Mouse (Mus musculus): ENCODE data around the gene Patz1. TPM values are rescaled to one million over a fixed set of nuclear protein-coding genes. Genes with fewer than 3 reads are reported as not detected.
A peak's percentile ranks its signal among the peaks of the same experiment; 100 is the strongest.

The Patz1 gene
- polyA plus RNA-seq, 1 experiment: 36.3 TPM

DNA sequence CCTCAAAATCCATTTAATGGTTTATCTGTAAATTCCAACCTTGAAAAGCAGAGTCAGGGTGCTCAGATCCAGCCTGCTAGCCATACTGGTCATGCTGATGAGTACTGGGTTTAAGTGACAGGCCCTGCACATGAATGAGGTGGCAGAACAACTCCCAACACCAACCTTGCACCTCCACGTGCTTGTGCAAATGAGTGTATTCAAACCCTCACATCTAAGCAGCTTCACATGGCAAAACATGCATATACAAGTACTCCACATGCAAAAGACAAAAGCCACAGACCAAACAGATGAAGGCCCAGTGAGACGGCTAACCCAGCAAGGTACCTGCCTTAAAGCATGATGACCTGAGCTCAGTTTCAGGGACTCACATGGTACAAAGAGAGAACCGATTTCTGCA, 2.7 kb upstream of the Patz1 start:
- H3K4me1 ChIP-seq (ENCODE audit: control insufficient read depth, insufficient read depth, low read length): peaks cover 9% of the 10 kb centered on the region; the same call in 1 of the 2 replicates

DNA sequence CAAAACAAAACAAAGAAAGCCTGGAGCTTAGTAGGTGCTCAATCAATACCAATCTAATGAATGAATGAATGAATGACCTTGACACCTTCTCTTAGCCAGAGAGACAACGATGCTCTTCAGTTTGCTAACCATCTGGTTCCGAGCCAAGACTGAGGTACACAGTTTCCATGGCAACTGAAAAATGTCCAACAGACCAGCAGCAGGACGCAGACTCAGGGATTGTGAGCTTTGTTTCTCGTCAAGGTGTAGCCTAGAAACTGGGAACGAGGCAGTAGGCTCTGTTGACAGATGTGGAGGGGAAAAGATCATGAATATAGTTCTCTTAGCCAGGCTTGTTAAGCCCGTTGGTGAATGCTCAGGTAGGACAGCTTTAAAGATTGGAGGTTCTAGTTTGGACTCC, 1.5 kb upstream of the Patz1 start:
- peak overlapping the region; percentile 98; the same call in 1 of the 2 replicates for H3K27ac ChIP-seq (ENCODE audit: insufficient read depth, low read depth, low read length)
- peak; percentile 47 for DNase-seq
- no peak overlapping the region for H3K4me3 ChIP-seq (ENCODE audit: insufficient read depth, low read depth, low read length)
- peaks cover 18% of the 10 kb centered on the region for H3K4me1 ChIP-seq (ENCODE audit: control insufficient read depth, insufficient read depth, low read length)
- H3K27me3 ChIP-seq (replicated peaks; ENCODE audit: control insufficient read depth, insufficient read depth, low read length): no peaks in the 10 kb centered on the region
- TF ChIP-seq POLR2A (IDR thresholded peaks at IDR 0.05; ENCODE audit: low read depth, low read length): no peak
- TF ChIP-seq CTCF (conservative IDR thresholded peaks at IDR 0.05; ENCODE audit: insufficient read depth, insufficient read length, low read depth, low read length): no peak
- WGBS: 40% methylated on average over 6 of the region's 6 CpGs
- H3K36me3 ChIP-seq (ENCODE audit: control insufficient read depth, insufficient read depth, low read length): no peaks in the 10 kb centered on the region

More for the DNA sequence above, 2.7 kb upstream of the Patz1 start:
- Histone ChIP-seq H3K27me3 (replicated peaks; ENCODE audit: control insufficient read depth, insufficient read depth, low read length) (no peaks in the 10 kb centered on the region), H3K36me3 (ENCODE audit: control insufficient read depth, insufficient read depth, low read length) (no peaks in the 10 kb centered on the region), H3K4me3 (ENCODE audit: insufficient read depth, low read depth, low read length) (no peak overlapping the region), H3K27ac (ENCODE audit: insufficient read depth, low read depth, low read length) (no peak overlapping the region)
- TF ChIP-seq CTCF (conservative IDR thresholded peaks at IDR 0.05; ENCODE audit: insufficient read depth, insufficient read length, low read depth, low read length) (no peak), POLR2A (IDR thresholded peaks at IDR 0.05; ENCODE audit: low read depth, low read length) (no peak)
- DNase-seq: no peak
- 90% methylated on average over 3 of the region's 3 CpGs for WGBS

DNA sequence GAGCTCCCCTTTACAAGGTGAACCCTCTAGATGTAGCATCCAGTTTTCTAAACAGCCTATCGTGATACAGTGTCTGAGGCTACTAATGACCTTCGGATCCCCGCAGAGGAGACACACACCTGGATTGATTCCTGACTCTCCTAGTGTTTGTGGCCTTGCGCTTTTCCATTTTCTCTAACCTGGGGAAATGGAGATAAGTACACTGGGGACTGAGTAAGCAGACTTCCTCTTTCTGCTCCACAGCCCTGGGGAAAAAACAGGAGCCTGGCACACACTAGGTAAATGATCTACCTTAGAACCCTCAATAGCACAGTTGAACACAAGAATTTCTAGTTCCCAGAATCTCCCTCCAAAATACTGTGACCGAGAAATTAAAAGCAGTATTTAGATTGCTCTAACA, 753 bp upstream of the Patz1 start:
- no peak for TF ChIP-seq POLR2A (IDR thresholded peaks at IDR 0.05; ENCODE audit: low read depth, low read length)
- no peak for TF ChIP-seq CTCF (conservative IDR thresholded peaks at IDR 0.05; ENCODE audit: insufficient read depth, insufficient read length, low read depth, low read length)
- no peaks in the 10 kb centered on the region for H3K36me3 ChIP-seq (ENCODE audit: control insufficient read depth, insufficient read depth, low read length)
- H3K27me3 ChIP-seq (replicated peaks; ENCODE audit: control insufficient read depth, insufficient read depth, low read length): no peaks in the 10 kb centered on the region
- no peak overlapping the region for H3K4me3 ChIP-seq (ENCODE audit: insufficient read depth, low read depth, low read length)
- DNase-seq: peak; percentile 76
- peaks cover 18% of the 10 kb centered on the region for H3K4me1 ChIP-seq (ENCODE audit: control insufficient read depth, insufficient read depth, low read length)
- peak overlapping the region; percentile 98 for H3K27ac ChIP-seq (ENCODE audit: insufficient read depth, low read depth, low read length)
- 37% methylated on average over 5 of the region's 5 CpGs for WGBS

DNA sequence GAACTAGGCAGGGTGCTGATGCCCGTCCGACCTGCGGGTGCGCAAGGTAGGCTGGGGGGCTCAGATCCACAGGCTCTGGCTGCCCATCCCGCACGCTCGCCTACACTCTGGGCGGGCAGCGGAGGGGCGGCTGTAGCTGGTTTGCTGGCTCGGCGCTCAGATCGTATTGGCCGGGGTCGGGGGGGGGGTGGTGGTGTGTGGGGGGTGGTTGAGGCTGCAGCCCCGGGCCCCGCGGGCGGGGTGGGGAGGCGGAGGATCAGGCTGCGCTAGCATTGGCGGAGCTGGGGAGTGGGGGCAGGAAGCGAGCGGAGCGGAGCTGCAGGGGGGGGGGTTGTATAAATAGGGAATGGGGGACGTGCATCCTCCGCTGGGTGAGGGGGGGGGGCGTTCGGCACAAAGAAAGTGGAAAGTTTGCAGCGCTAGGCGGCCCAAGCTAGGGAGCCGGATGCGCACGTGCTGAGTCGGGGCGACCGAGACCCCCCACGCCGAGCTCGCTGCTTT, 678 bp downstream of the Patz1 start:
- WGBS: under 1% methylated on average over 39 of the region's 40 CpGs
- Histone ChIP-seq H3K4me3 (ENCODE audit: insufficient read depth, low read depth, low read length) (peak overlapping the region; percentile 92), H3K27ac (ENCODE audit: insufficient read depth, low read depth, low read length) (peak overlapping the region; percentile 98), H3K36me3 (ENCODE audit: control insufficient read depth, insufficient read depth, low read length) (peaks cover 4% of the 10 kb centered on the region; the same call in 1 of the 2 replicates), H3K4me1 (ENCODE audit: control insufficient read depth, insufficient read depth, low read length) (peaks cover 18% of the 10 kb centered on the region), H3K27me3 (replicated peaks; ENCODE audit: control insufficient read depth, insufficient read depth, low read length) (no peaks in the 10 kb centered on the region)
- peak; percentile 83 for DNase-seq
- no peak for TF ChIP-seq CTCF (conservative IDR thresholded peaks at IDR 0.05; ENCODE audit: insufficient read depth, insufficient read length, low read depth, low read length)
- no peak for TF ChIP-seq POLR2A (IDR thresholded peaks at IDR 0.05; ENCODE audit: low read depth, low read length)

DNA sequence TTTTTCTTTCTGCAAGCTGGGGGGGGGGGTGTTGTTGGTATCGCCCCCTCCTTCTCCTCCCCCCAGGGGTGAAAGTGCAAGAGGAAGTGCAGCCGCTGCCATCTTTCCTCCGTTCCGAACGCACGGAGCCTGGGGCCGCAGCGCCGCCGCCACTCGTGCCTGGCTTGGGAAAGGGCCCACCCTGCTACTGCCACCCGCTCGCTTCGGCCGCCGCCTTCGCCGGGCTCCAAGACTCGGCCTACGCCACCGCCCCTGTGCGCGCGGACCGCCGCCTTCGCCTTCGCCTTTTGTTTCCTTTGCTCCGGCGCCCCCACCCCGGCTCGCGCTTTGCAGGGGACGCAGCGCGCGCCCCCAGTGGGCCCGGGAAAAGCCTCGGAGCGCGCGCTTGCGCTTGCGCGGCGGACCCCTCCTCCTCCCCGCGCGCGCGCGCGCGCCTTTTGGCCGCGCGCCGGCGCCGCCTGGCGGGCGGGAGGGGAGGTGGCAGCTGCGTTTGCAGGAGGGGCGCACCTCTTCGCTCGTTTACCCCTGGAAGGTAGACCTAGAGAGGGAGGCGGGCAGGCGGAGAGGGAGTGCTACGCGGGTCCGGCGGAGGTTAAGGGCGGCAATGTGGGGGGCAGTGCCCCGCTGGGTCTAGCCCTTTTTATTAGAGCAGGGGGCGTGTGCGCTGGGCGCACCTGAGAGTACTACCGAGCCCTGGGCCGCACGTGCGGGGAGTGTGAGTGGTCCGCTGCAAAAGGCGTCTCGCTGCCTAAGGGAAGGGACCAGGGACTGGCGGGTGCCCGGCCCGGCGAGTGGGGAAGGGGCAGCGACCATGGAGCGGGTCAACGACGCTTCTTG, 1.3 kb downstream of the Patz1 start:
- Histone ChIP-seq H3K4me3 (ENCODE audit: insufficient read depth, low read depth, low read length) (peak overlapping the region; percentile 92), H3K36me3 (ENCODE audit: control insufficient read depth, insufficient read depth, low read length) (peaks cover 7% of the 10 kb centered on the region; the same call in 1 of the 2 replicates), H3K4me1 (ENCODE audit: control insufficient read depth, insufficient read depth, low read length) (peaks cover 18% of the 10 kb centered on the region), H3K27me3 (replicated peaks; ENCODE audit: control insufficient read depth, insufficient read depth, low read length) (no peaks in the 10 kb centered on the region), H3K27ac (ENCODE audit: insufficient read depth, low read depth, low read length) (peak overlapping the region; percentile 98)
- TF ChIP-seq POLR2A (IDR thresholded peaks at IDR 0.05; ENCODE audit: low read depth, low read length): peak; percentile 18
- peak; percentile 54 for TF ChIP-seq CTCF (conservative IDR thresholded peaks at IDR 0.05; ENCODE audit: insufficient read depth, insufficient read length, low read depth, low read length)
- peak; percentile 87 for DNase-seq
- under 1% methylated on average over 91 of the region's 92 CpGs for WGBS

DNA sequence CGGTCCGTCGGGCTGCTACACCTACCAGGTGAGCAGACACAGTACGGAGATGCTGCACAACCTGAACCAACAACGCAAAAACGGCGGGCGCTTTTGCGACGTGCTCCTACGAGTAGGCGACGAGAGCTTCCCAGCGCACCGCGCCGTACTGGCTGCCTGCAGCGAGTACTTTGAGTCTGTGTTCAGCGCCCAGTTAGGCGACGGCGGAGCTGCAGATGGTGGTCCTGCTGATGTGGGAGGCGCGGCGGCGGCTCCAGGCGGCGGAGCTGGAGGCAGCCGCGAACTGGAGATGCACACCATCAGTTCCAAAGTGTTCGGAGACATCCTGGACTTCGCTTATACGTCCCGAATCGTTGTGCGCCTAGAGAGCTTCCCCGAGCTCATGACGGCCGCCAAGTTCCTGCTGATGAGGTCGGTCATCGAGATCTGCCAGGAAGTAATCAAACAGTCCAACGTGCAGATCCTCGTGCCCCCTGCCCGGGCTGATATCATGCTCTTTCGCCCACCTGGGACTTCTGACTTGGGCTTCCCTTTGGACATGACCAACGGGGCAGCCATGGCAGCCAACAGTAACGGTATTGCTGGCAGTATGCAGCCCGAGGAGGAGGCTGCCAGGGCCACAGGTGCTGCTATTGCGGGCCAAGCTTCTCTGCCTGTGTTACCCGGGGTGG, 2.1 kb downstream of the Patz1 start:
- H3K4me1 ChIP-seq (ENCODE audit: control insufficient read depth, insufficient read depth, low read length): peaks cover 18% of the 10 kb centered on the region
- H3K27me3 ChIP-seq (replicated peaks; ENCODE audit: control insufficient read depth, insufficient read depth, low read length): no peaks in the 10 kb centered on the region
- H3K36me3 ChIP-seq (ENCODE audit: control insufficient read depth, insufficient read depth, low read length): peaks cover 7% of the 10 kb centered on the region; the same call in 1 of the 2 replicates
- H3K4me3 ChIP-seq (ENCODE audit: insufficient read depth, low read depth, low read length): peak overlapping the region; percentile 92
- DNase-seq: peak; percentile 50
- TF ChIP-seq CTCF (conservative IDR thresholded peaks at IDR 0.05; ENCODE audit: insufficient read depth, insufficient read length, low read depth, low read length) (no peak), POLR2A (IDR thresholded peaks at IDR 0.05; ENCODE audit: low read depth, low read length) (no peak)
- WGBS: 2% methylated on average over 50 of the region's 50 CpGs
- H3K27ac ChIP-seq (ENCODE audit: insufficient read depth, low read depth, low read length): peak overlapping the region; percentile 91

Measured in kidney, adult 2 months (tissue).